Mouse (Mus musculus) midbrain, postnatal 0 days (tissue): ENCODE measurements at regions not wholly inside any gene's neighbourhood (a gene's known extent, or its start where the extent isn't known, plus 50 kb on each side); places are given as distances from the start of the nearest gene placed in this dataset.

Source experiments
- ATAC-seq: fragments of 200-750 bp; cut with Nextera tagmentation; 2 replicates; pipeline ENCODE4 v1.8.0; 2017; ENCODE audit warnings: moderate number of reproducible peaks, mild to moderate bottlenecking, moderate TSS enrichment, moderate library complexity; ENCODE audit not compliant: low FRiP score
- DNase-seq: peaks from one replicate; pipeline ENCODE4 v3.0.0-alpha.2; 2015; ENCODE audit warnings: low spot score
- H3K27ac ChIP-seq: fragments of 300-500 bp; sonication (generic); 2 replicates; pipeline ENCODE4 v1.5.1; 2014; ENCODE audit warnings: low read depth, mild to moderate bottlenecking, low read length, mixed read lengths
- H3K27me3 ChIP-seq: fragments of 300-500 bp; sonication (generic); 2 replicates; pipeline ENCODE4 v1.6.1; 2014; ENCODE audit warnings: low read length, control low read depth, mixed read lengths; ENCODE audit not compliant: insufficient read depth
- H3K36me3 ChIP-seq: fragments of 300-500 bp; sonication (generic); 2 replicates; pipeline ENCODE4 v1.6.1; 2014; ENCODE audit warnings: low read length, control low read depth, mixed read lengths; ENCODE audit not compliant: insufficient read depth
- H3K4me1 ChIP-seq: fragments of 300-500 bp; sonication (generic); 2 replicates; pipeline ENCODE4 v1.6.1; 2014; ENCODE audit warnings: mild to moderate bottlenecking, control low read depth, antibody characterized with exemption, low read length, mixed read lengths; ENCODE audit not compliant: insufficient read depth
- H3K4me2 ChIP-seq: fragments of 300-500 bp; sonication (generic); 2 replicates; pipeline ENCODE4 v1.6.1; 2014; ENCODE audit warnings: low read depth, mild to moderate bottlenecking, low read length, mixed read lengths; ENCODE audit not compliant: poor library complexity, severe bottlenecking
- H3K4me3 ChIP-seq: fragments of 300-500 bp; sonication (generic); 2 replicates; pipeline ENCODE4 v1.5.1; 2014; ENCODE audit warnings: low read depth, mild to moderate bottlenecking, low read length, moderate library complexity
- H3K9ac ChIP-seq: fragments of 300-500 bp; sonication (generic); replicated peaks from 2 replicates; pipeline ENCODE4 v1.6.1; 2014; ENCODE audit warnings: mild to moderate bottlenecking, low read length, moderate library complexity, mixed read lengths; ENCODE audit not compliant: poor library complexity, severe bottlenecking
- H3K9me3 ChIP-seq: fragments of 300-500 bp; sonication (generic); 2 replicates; pipeline ENCODE4 v1.6.1; 2016; ENCODE audit warnings: low read length, control low read depth
- CTCF ChIP-seq: IDR thresholded peaks from 2 replicates; pipeline ENCODE4 v1.5.1; 2016; ENCODE audit warnings: antibody characterized with exemption, mild to moderate bottlenecking
- WGBS: fragments of 180-500 bp; shearing (Covaris S2); extraction: QIAGEN DNeasy Blood & Tissue Kit; methylation state at CpG from one replicate; pipeline ENCODE4 v1.1.7; 2014; 5-methylcytosine and 5-hydroxymethylcytosine counted together

DNA sequence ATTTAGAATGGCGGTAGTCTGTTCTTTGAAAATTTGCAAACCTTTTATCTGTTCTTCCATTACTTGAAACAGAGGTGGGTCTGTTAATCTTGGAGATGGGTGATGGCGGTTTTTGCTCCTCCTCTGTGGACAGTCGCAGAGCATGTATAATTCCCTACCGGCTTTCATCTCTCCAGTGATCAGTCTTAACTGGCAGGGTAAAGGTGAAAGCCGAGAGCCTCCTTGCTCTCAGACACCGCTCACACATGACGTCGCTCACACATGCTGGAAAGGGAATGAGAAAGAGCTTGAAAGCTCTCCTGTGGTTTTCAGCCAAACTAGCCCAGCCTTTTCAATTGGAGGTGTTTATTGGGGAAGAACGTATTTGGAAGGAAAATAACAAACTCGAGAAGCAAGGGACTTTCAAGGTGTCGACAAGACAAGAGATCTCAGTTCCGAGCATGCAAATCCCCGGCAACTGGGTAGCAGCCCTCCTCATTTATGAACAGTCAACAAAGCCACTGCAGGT is 166.3 kb upstream of the Cxcr4 start:
- TF ChIP-seq CTCF, result no peak
- no peak overlapping the region for H3K27ac ChIP-seq
- 0 out of 2 replicates have a peak, but pooled peaks cover 2% of the 10 kb centered on the region for H3K4me1 ChIP-seq
- ATAC-seq, result no peak
- H3K4me3 ChIP-seq, result no peak overlapping the region
- DNase-seq, result no peak
- no peaks in the 10 kb centered on the region for H3K9me3 ChIP-seq
- no peak overlapping the region for H3K9ac ChIP-seq
- WGBS, result 58% methylated on average over 13 of the region's 13 CpGs
- H3K36me3 ChIP-seq, result no peaks in the 10 kb centered on the region
- H3K27me3 ChIP-seq, result no peaks in the 10 kb centered on the region
- H3K4me2 ChIP-seq, result no peak overlapping the region

DNA sequence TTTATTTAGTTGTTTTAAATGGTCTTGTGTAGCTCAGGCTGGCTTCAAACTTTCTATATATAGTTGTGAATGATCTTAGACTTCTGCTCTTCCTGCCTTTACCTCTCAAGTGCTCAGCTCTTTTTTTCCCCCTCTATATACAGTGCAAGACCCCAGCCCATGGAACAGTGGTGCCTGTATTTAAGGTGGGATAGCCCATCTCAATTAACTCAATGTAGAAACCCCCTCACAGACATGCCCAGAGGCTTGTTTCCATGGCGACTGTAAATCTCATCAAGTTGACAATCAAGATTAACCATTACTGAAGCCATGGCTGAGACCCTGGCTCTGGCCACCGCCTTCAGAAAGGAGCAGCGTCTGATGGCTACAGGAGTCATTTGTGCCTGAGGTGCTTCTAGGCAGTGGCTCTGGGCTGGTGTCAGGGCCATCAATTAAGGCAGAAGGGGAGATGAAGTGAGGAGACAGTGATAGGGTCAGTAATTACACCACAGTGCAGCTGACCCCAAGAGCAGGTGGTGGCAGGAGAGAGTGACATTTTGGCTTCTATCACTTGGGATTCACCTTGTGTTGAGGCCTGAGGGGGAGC is 161.4 kb upstream of the Cxcr4 start:
- no peak overlapping the region for H3K4me3 ChIP-seq
- H3K4me1 ChIP-seq, result no peaks in the 10 kb centered on the region
- no peak for TF ChIP-seq CTCF
- no peaks in the 10 kb centered on the region for H3K36me3 ChIP-seq
- 36% methylated on average over 3 of the region's 3 CpGs for WGBS
- H3K4me2 ChIP-seq, result no peak overlapping the region
- H3K9me3 ChIP-seq, result no peaks in the 10 kb centered on the region
- no peak overlapping the region for H3K9ac ChIP-seq
- DNase-seq (no peak), ATAC-seq (no peak)
- no peak overlapping the region for H3K27ac ChIP-seq
- H3K27me3 ChIP-seq, result no peaks in the 10 kb centered on the region

DNA sequence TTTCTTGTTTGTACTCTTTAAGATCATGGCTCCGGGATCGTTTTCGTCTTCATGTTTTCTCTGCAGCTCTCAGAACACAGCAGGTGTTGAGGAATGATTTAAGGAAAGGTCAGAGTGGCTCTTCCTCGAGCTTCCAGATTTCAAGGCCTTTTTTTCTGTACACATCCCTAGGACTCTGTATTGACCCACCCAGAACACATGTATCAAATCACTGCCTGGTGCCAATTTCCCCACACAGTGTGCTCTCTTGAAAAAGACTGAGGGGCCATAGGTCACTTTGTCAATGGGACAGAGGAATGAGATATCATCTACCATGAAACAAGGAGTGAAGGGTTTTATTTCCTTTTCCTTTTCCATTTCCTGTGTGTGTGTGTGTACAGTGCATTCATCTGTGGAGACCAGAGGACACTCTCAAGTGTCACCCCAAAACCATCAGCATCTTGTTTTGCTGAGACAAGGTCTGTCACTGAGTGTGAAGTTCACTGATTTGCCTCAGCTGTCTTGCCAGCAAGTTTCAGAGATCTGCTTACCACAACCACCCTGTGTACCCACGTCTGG is 157.4 kb upstream of the Cxcr4 start:
- H3K27me3 ChIP-seq, result no peaks in the 10 kb centered on the region
- ATAC-seq (no peak), DNase-seq (no peak)
- TF ChIP-seq CTCF, result no peak
- 73% methylated on average over 5 of the region's 5 CpGs for WGBS
- no peaks in the 10 kb centered on the region for H3K9me3 ChIP-seq
- no peak overlapping the region for H3K4me2 ChIP-seq
- H3K36me3 ChIP-seq, result no peaks in the 10 kb centered on the region
- H3K4me3 ChIP-seq, result no peak overlapping the region
- H3K9ac ChIP-seq, result no peak overlapping the region
- H3K27ac ChIP-seq, result no peak overlapping the region
- H3K4me1 ChIP-seq, result no peaks in the 10 kb centered on the region

- 93% methylated on average over 12 of the region's 12 CpGs for WGBS
Observed at GRCm38 (mm10) chr1:128747196-128747790, 155.2 kb upstream of the Cxcr4 start.

GRCm38 (mm10) chr1:128746461-128747009 is 154.4 kb upstream of the Cxcr4 start:
- Histone ChIP-seq H3K27me3 (no peaks in the 10 kb centered on the region), H3K9me3 (no peaks in the 10 kb centered on the region), H3K4me3 (no peak overlapping the region), H3K4me2 (no peak overlapping the region), H3K36me3 (no peaks in the 10 kb centered on the region), H3K9ac (no peak overlapping the region), H3K4me1 (no peaks in the 10 kb centered on the region), H3K27ac (no peak overlapping the region)
- no peak for TF ChIP-seq CTCF
- WGBS, result 59% methylated on average over 3 of the region's 3 CpGs
- DNase-seq, result no peak
- ATAC-seq, result no peak

More at GRCm38 (mm10) chr1:128747196-128747790, 155.2 kb upstream of the Cxcr4 start:
- no peak overlapping the region for H3K4me3 ChIP-seq
- H3K9ac ChIP-seq, result no peak overlapping the region
- ATAC-seq (no peak), DNase-seq (no peak)
- no peak for TF ChIP-seq CTCF
- no peaks in the 10 kb centered on the region for H3K27me3 ChIP-seq
- no peak overlapping the region for H3K4me2 ChIP-seq
- no peaks in the 10 kb centered on the region for H3K4me1 ChIP-seq
- no peak overlapping the region for H3K27ac ChIP-seq
- H3K36me3 ChIP-seq, result no peaks in the 10 kb centered on the region
- no peaks in the 10 kb centered on the region for H3K9me3 ChIP-seq

DNA sequence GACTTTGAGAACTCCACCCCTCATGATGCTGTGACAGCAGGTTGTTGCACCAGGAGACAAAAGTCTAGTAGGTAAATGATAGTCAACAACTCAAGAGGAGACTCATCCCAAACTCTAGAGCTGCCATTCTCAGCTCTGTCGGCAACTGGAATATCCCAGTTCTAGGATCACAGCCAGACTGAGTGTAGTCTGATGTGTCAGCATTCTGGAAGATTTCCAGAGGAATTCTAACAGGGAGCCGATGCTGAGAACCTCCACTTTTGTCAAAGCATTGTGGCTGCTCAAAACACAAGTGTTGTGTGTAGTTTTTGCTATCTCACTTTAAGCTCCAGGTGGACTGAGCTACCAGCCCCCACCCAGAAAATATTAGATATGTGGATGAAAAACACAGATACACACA is 148.5 kb upstream of the Cxcr4 start:
- no peak for ATAC-seq
- Histone ChIP-seq H3K36me3 (no peaks in the 10 kb centered on the region), H3K4me3 (no peak overlapping the region), H3K9ac (no peak overlapping the region), H3K27me3 (no peaks in the 10 kb centered on the region), H3K27ac (no peak overlapping the region), H3K4me2 (no peak overlapping the region), H3K4me1 (no peaks in the 10 kb centered on the region), H3K9me3 (0 out of 2 replicates have a peak, but pooled peaks cover 4% of the 10 kb centered on the region)
- 68% methylated on average over 2 of the region's 2 CpGs for WGBS
- no peak for TF ChIP-seq CTCF
- DNase-seq, result no peak
